In genomic region chr2:14341652-14342308, GRCm38 (mm10) we compare ENCODE assay signal across 8 mouse cellular contexts. TPM values are rescaled to one million over a fixed set of nuclear protein-coding genes. Genes with fewer than 3 reads are reported as not detected.
DNase-seq lines count a peak whose midpoint lies in the region; ATAC-seq lines count a peak whose summit lies in the region.

No protein-coding gene starts in this region.

- H3K9me3 ChIP-seq in forebrain, embryonic 15.5 days, result no peaks in the 10 kb centered on the region
- H3K9me3 ChIP-seq in forebrain, embryonic 11.5 days (ENCODE audit: control insufficient read depth, low read length), result no peaks in the 10 kb centered on the region
- H3K9me3 ChIP-seq in heart, embryonic 13.5 days, result no peaks in the 10 kb centered on the region
- H3K9me3 ChIP-seq in lung, embryonic 15.5 days, result no peaks in the 10 kb centered on the region
- no peaks in the 10 kb centered on the region for H3K9me3 ChIP-seq in stomach, embryonic 16.5 days (replicated peaks; ENCODE audit: control insufficient read depth, low read length)

- peak overlapping the region; percentile 8; the same call in 1 of the 2 replicates for H3K4me2 ChIP-seq in forebrain, embryonic 15.5 days (replicated peaks)
- H3K4me2 ChIP-seq in forebrain, embryonic 11.5 days (ENCODE audit: low read depth, low read length, severe bottlenecking), result no peak overlapping the region
- H3K4me2 ChIP-seq in heart, embryonic 13.5 days, result peak overlapping the region; percentile 36
- H3K4me2 ChIP-seq in lung, embryonic 15.5 days, result peak overlapping the region; percentile 39
- H3K4me2 ChIP-seq in stomach, embryonic 16.5 days (ENCODE audit: low read depth, low read length), result peak overlapping the region; percentile 37

- DNase-seq in forebrain, embryonic 11.5 days (ENCODE audit: low spot score), result no peak
- peak; percentile 94 to 95 for DNase-seq in cerebellum, postnatal 10 days
- peak; percentile 91 to 94 for DNase-seq in kidney, postnatal 36 days
- no peak for DNase-seq in spleen, postnatal 36 days (ENCODE audit: low spot score in 2 of 2)

- no peaks in the 10 kb centered on the region for H3K36me3 ChIP-seq in forebrain, embryonic 15.5 days
- no peaks in the 10 kb centered on the region for H3K36me3 ChIP-seq in forebrain, embryonic 11.5 days (ENCODE audit: control insufficient read depth, insufficient read depth, low read length)
- no peaks in the 10 kb centered on the region for H3K36me3 ChIP-seq in heart, embryonic 13.5 days
- no peaks in the 10 kb centered on the region for H3K36me3 ChIP-seq in lung, embryonic 15.5 days
- H3K36me3 ChIP-seq in stomach, embryonic 16.5 days (ENCODE audit: control insufficient read depth, insufficient read depth, low read length), result no peaks in the 10 kb centered on the region

- peaks cover 11% of the 10 kb centered on the region; the same call in 1 of the 2 replicates for H3K4me1 ChIP-seq in forebrain, embryonic 15.5 days
- no peaks in the 10 kb centered on the region for H3K4me1 ChIP-seq in forebrain, embryonic 11.5 days (replicated peaks; ENCODE audit: control insufficient read depth, insufficient read depth, low read length)
- H3K4me1 ChIP-seq in heart, embryonic 13.5 days, result peaks cover 15% of the 10 kb centered on the region
- H3K4me1 ChIP-seq in lung, embryonic 15.5 days, result peaks cover 10% of the 10 kb centered on the region
- H3K4me1 ChIP-seq in stomach, embryonic 16.5 days (ENCODE audit: control insufficient read depth, insufficient read depth, low read length), result no peaks in the 10 kb centered on the region; the same call in 1 of the 2 replicates

- ATAC-seq in forebrain, embryonic 15.5 days (replicated peaks), result peak; percentile 93
- ATAC-seq in forebrain, embryonic 11.5 days (replicated peaks; ENCODE audit: low FRiP score), result no peak
- ATAC-seq in heart, embryonic 13.5 days (ENCODE audit: extremely low read depth, insufficient number of reproducible peaks, low FRiP score, low TSS enrichment), result no peak
- peak; percentile 95 for ATAC-seq in lung, embryonic 15.5 days (ENCODE audit: borderline replicate concordance, extremely low read depth, low FRiP score, low TSS enrichment)
- ATAC-seq in stomach, embryonic 16.5 days (ENCODE audit: insufficient read depth, low FRiP score), result peak; percentile 84

- no peak overlapping the region for H3K27ac ChIP-seq in forebrain, embryonic 15.5 days (replicated peaks)
- H3K27ac ChIP-seq in forebrain, embryonic 11.5 days (ENCODE audit: low read depth, low read length), result no peak overlapping the region
- 0 out of 2 replicates have a peak overlapping the region, but pooled peaks have one; percentile 42 for H3K27ac ChIP-seq in heart, embryonic 13.5 days (replicated peaks)
- peak overlapping the region; percentile 89 for H3K27ac ChIP-seq in lung, embryonic 15.5 days
- peak overlapping the region; percentile 56 for H3K27ac ChIP-seq in stomach, embryonic 16.5 days (ENCODE audit: low read length)

- H3K9ac ChIP-seq in forebrain, embryonic 15.5 days (replicated peaks), result no peak overlapping the region
- H3K9ac ChIP-seq in forebrain, embryonic 11.5 days (ENCODE audit: low read length), result no peak overlapping the region
- H3K9ac ChIP-seq in heart, embryonic 13.5 days, result no peak overlapping the region
- H3K9ac ChIP-seq in lung, embryonic 15.5 days, result no peak overlapping the region
- no peak overlapping the region; the same call in 1 of the 2 replicates for H3K9ac ChIP-seq in stomach, embryonic 16.5 days (ENCODE audit: low read length)

- no peak overlapping the region for H3K4me3 ChIP-seq in forebrain, embryonic 15.5 days
- H3K4me3 ChIP-seq in forebrain, embryonic 11.5 days (ENCODE audit: low read depth, low read length), result no peak overlapping the region
- no peak overlapping the region for H3K4me3 ChIP-seq in heart, embryonic 13.5 days
- H3K4me3 ChIP-seq in lung, embryonic 15.5 days, result no peak overlapping the region
- no peak overlapping the region for H3K4me3 ChIP-seq in stomach, embryonic 16.5 days (replicated peaks; ENCODE audit: low read length)

- WGBS in forebrain, embryonic 15.5 days, result 53% methylated on average over 14 of the region's 14 CpGs
- WGBS in forebrain, embryonic 11.5 days, result 82% methylated on average over 14 of the region's 14 CpGs
- WGBS in heart, embryonic 13.5 days, result 52% methylated on average over 14 of the region's 14 CpGs
- 35% methylated on average over 14 of the region's 14 CpGs for WGBS in lung, embryonic 15.5 days
- whole genome bisulfite sequencing in stomach, embryonic 16.5 days, result 57% methylated on average over 14 of the region's 14 CpGs

- no peaks in the 10 kb centered on the region for H3K27me3 ChIP-seq in forebrain, embryonic 15.5 days
- no peaks in the 10 kb centered on the region for H3K27me3 ChIP-seq in forebrain, embryonic 11.5 days (ENCODE audit: control insufficient read depth, insufficient read depth, low read length)
- H3K27me3 ChIP-seq in heart, embryonic 13.5 days (replicated peaks), result no peaks in the 10 kb centered on the region
- no peaks in the 10 kb centered on the region for H3K27me3 ChIP-seq in lung, embryonic 15.5 days
- no peaks in the 10 kb centered on the region for H3K27me3 ChIP-seq in stomach, embryonic 16.5 days (ENCODE audit: control insufficient read depth, insufficient read depth, low read length)

RNA-seq across cellular contexts. Expression of gene Slc39a12, which starts 46.3 kb away (rescaled TPM):
- 0.49 and 1.3 TPM in 2 replicates for polyA plus RNA-seq in forebrain, embryonic 15.5 days (2015; fragmentation: Nextera tagmentation; extraction: Ambion mirVana)
- 0.23 and 0.67 TPM in 2 replicates for polyA plus RNA-seq in forebrain, embryonic 11.5 days (2014; fragmentation: Nextera tagmentation; extraction: Ambion mirVana)
- polyA plus RNA-seq in heart, embryonic 13.5 days (2015; fragmentation: Nextera tagmentation; extraction: Ambion mirVana), result 0.08 TPM in 1 of 2 replicates, not detected in the other
- not detected in 2 replicates for polyA plus RNA-seq in lung, embryonic 15.5 days (2015; fragmentation: Nextera tagmentation; extraction: Ambion mirVana)
- 0.13 and 0.14 TPM in 2 replicates for polyA plus RNA-seq in stomach, embryonic 16.5 days (2015; fragmentation: Nextera tagmentation; extraction: Ambion mirVana)

Comparison
In these comparisons a context has a peak if more than half of its experiments do, and no peak if none do; other contexts are left out.
1. ATAC-seq: peak in forebrain, embryonic 15.5 days (single experiment), lung, embryonic 15.5 days (single experiment) and stomach, embryonic 16.5 days (single experiment); none in forebrain, embryonic 11.5 days (single experiment) and heart, embryonic 13.5 days (single experiment).
2. H3K27ac ChIP-seq: peak in heart, embryonic 13.5 days (single experiment), lung, embryonic 15.5 days (single experiment) and stomach, embryonic 16.5 days (single experiment); none in forebrain, embryonic 15.5 days (single experiment) and forebrain, embryonic 11.5 days (single experiment).
3. DNase-seq: peak in cerebellum, postnatal 10 days (2 of 2) and kidney, postnatal 36 days (2 of 2); none in forebrain, embryonic 11.5 days (single experiment) and spleen, postnatal 36 days (0 of 2).